Mouse (Mus musculus) layer of hippocampus, adult 18-20 months (tissue): ENCODE results near the gene Isy1. TPM values are rescaled to one million over a fixed set of nuclear protein-coding genes. Genes with fewer than 3 reads are reported as not detected.

Experiments used
- DNase-seq, 2 experiments: peaks; one replicate each; pipeline ENCODE4 v3.0.0; 2022; ENCODE audit warnings: low spot score in 2 of 2
- total RNA-seq, 2 experiments: library from RNA; stranded (reverse); gene quantifications; 2 replicates each; pipeline ENCODE4 v1.2.3; 2021

Gene Isy1
- total RNA-seq, 2 experiments from 2014 or later, result 24.1 to 25.0 TPM

DNA sequence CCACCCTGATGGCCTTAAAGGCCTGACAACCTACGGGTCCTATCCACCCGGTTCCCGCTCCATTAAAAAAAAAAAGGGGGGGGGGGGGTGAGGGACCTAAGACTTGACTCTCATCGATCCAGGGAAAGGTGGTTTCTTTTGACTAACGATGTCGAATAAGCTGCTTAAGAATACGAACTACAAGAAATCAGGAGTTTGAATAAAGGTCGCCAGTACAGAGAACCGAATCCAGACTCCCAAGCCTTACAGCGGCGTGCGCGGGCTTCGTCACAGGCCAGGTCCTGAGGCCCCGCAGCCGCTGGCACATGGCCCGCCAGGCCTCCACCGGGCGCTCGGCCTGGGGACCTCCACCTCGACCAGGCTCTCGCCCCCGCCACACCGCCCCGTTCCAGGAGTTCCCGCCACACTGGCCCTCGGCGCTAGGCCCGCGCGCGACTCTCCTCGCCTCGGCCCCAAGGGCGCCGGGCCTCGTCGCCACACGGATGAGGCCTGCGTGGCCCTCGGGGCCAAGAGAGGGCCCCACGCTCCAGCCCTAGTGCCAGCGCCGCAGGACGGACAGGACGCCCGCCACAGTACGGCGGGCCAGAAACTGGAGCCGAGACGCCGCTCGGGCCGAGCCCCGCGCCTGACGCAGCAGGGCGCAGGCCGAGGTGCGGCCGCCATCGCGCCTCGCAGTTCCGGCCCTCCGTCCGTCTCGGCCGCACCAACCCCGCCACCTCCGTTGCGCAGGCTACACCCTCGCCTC, 11.7 kb upstream of the Isy1 start:
- peak in 1 of 2 experiments; percentile 34 for DNase-seq

DNA sequence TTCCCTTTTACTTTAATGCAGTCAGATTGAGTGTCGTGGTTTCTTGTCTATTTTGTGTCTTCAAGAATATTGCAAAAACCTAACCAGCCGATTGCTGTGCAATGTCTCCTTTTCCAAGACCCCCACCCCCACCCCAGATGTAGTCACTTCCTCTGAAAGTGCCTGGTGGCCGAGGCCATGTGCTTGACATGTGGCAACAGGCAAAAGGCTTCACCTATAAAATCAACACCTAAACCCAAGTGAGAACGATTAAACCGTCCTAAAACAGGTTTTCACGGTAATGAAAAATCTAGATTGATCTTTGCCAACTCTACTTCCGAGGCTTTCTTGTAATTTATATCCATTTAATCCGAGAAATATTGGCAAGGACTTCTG, 11.2 kb upstream of the Isy1 start:
- no peak for DNase-seq

DNA sequence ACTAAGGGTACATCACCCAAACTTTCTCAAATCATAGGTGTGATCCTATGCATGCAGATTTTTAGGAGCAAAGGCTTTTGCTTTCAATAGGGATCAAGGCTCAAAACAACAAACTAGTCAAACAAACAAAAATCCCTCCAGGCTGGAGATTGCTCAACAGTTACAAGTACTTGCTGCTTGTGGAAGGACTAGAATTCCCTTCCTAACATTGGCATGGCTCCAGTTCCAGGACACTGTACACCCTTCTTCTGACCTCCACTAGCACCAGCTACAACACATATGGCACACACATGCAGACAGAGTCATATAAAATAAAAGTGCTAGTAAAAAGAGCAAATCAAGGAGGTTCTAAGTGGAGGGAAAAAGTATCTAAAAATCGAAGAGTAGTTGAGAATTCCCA, 8.2 kb upstream of the Isy1 start:
- no peak for DNase-seq

DNA sequence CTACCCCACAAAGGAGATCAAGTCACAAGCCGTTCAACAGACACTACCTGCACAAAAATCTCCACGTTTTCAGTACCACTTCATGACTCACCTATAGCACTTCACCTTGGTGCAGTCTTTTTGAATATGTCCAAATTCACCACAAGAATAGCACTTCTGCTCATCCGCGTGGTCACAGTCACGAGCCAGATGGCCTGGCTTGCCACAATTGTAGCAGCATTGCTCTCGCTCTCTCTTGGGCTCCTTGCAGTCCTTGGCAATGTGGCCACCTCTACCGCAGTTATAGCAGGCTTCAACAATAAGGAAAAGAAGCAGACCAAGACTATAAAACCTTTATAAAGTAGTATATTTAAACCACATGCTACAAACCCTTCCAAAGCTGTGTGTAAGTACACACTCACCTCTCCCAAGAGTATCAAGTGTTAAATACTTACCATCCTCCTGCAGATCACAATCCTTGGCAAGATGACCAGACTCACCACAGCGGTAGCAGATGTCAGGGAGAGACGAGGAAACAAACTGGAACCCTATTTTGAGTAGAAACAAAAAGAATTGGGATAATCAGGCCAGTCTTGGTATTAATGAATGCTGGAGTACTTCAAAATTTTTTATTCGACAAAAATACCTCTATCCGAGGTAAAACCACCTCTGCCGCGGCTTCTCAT, 6.6 kb upstream of the Isy1 start:
- no peak for DNase-seq

DNA sequence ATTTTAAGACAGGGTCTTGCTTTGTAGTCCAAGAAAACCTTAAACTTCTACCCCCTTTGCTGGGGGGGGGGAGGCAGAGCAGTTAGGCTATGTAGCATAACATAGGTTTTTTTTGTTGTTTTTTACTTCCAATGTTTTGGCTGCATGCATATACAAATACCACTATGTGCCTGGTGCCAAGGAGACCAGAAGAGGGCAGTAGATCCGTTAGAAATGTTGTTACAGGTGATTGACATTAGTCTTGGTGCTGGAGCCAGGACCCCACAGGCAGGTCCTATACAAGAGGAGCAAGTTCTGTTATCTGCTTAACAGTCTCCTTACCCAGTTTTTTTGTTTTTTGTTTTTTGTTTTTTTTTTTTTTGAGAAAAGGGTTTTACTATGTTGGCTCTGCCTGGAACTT, 3.7 kb upstream of the Isy1 start:
- no peak for DNase-seq

DNA sequence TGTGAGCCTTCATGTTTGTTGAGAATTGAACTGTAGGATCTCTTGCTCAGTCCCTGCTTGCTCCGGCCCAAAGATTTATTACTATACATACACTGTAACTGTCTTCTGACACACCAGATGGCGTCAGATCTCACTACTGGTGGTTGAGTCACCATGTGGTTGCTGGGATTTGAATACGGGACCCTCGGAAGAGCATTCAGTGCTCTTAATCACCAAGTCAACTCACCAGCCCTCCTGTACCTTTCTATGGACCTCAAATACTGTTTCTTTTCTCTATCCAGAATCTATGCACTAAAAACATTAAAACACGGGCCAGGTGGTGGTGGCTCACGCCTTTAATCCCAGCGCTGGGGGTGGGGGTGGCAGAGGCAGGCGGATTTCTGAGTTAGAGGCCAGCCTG, 3.0 kb upstream of the Isy1 start:
- no peak for DNase-seq

DNA sequence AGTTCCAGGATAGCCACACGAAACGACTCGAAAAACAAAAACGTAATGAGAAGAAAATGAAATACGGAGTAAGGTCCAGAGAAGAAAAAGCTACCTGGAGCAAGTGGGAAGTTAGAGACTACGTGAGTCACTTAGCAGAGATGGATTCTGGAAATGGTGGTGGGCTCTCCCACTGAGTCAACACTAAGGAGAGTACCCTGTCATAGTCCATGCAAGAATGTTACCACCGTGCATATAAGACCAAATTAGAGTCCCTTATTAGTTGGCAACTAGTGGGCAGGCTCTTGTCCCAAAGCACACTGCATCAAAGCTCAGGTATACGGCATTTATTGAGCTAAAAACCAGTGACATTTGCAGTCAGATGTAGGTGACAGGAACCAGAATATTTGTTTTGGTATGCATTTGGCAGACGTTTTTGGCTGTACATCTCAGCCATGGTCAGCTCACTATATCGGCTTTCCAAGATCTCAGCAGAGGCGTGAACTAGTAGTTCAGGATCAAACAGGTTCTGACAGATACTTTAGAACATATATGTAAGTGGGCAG, 1.3 kb upstream of the Isy1 start:
- no peak for DNase-seq

DNA sequence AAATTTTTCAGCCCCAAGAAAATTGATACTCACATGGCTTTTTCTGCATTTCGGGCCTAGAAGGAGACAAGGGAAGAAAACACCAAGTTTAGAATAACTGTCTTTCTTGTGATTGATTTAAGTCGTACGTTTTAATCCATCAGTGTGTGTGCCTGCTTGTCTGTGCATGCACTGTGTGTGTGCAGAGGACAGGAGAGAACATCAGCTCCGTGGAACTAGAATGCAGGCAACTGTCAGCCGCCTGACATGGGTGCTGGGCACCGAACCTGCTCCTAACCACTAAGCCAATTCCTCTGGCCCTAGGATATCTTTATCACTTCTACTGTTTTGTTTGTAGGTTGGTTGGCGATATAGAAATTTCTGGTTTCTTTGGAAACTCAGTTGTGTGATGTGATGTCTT, 2.9 kb downstream of the Isy1 start, which contains the start of gene Gm45140:
TSS of gene Gm45140 (minus strand) at position 101 of the 400 bp plus-strand sequence.
- no peak for DNase-seq

DNA sequence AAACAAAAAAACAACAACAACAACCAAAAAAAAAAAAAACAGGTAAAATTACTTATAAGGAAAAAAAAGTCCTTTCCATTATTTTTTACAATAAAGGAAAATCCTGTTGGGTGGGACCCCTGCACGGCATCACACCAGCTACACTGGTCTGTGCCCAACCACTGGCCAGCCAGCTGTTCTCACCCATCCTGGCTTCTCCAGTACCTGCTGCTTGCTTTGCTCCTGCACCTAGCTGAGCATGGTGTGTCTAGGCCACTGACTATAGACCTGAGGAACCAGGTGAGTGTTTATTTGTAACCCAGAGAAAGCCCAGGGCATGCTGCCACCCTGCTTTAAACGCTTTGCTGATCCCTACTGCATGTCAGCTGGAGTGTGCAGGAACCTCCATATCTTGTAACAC, 18.2 kb downstream of the Isy1 start:
- DNase-seq, result no peak

DNA sequence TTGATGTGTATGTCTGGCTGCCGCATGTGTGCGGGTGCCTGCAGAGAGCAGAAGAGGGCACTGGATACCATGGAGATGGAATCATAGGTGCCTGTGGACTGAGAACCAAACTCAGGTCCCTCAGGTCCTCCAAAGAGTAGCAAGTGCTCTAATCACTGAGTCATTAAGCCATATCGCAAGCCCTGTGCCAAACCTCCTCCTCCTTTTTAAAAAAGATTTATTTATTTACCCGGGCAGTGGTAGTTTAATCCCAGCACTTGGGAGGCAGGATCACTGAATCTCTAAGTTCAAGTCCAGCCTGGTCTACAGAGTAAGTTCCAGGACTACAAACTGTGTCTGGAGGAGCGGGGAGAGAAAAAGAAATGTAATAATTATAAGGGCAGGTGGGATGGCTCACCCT, 24.1 kb downstream of the Isy1 start:
- DNase-seq, result no peak

DNA sequence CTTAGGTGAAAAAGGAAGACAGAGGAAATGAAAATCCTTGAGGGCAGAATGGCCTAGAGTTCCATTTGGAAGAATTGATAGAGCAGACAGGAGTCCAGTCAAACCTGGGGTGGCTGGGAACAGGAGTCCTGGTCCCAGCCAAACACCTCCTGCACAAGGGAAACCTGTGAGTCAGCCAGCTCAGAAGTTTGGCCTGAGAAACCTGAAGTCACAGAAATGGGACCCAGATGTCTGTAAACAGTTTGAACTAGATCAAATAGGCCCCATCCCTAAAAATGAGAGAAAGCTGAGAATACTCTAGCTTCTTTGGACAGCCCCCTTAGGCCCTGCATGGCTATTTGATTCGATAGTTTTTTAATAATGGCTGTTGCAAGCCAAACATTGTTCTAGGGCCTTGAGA, 25.9 kb downstream of the Isy1 start:
- no peak for DNase-seq

DNA sequence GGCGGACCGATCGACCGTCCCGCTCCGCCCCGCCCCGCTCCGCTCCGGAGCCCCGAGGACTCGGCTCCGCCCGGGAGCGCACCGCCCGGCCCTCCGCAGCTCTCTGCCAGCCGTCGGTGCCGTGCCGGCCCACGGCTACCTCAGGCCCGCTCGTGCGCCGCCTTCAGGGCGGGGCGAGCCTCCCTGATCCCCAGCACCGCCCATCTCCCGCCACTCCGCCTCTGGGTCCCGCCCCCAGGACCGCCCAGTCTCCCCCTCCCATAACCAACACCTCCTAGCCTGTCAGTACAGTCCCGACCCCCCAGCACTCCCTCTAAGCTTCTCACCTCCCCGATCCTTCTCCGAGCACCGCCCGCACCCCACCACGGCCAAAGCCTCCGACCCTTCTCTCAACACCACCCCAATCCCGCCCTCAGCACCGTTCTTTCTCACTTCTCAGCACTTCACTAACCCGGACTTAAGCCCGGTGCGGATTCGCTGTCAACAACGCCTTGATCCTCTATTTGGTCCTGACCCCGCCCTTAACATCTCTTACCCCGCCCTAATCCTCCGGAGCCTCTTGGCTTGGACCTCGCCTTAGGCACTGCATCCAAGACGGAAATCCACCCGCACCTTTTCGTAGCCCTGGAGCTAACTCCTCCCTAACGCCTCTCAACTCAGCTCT, 26.8 kb downstream of the Isy1 start, which contains the start of gene Rab43:
TSS of gene Rab43 (minus strand) at position 490 of the 664 bp plus-strand sequence.
- peak; percentile 89 to 91 for DNase-seq

DNA sequence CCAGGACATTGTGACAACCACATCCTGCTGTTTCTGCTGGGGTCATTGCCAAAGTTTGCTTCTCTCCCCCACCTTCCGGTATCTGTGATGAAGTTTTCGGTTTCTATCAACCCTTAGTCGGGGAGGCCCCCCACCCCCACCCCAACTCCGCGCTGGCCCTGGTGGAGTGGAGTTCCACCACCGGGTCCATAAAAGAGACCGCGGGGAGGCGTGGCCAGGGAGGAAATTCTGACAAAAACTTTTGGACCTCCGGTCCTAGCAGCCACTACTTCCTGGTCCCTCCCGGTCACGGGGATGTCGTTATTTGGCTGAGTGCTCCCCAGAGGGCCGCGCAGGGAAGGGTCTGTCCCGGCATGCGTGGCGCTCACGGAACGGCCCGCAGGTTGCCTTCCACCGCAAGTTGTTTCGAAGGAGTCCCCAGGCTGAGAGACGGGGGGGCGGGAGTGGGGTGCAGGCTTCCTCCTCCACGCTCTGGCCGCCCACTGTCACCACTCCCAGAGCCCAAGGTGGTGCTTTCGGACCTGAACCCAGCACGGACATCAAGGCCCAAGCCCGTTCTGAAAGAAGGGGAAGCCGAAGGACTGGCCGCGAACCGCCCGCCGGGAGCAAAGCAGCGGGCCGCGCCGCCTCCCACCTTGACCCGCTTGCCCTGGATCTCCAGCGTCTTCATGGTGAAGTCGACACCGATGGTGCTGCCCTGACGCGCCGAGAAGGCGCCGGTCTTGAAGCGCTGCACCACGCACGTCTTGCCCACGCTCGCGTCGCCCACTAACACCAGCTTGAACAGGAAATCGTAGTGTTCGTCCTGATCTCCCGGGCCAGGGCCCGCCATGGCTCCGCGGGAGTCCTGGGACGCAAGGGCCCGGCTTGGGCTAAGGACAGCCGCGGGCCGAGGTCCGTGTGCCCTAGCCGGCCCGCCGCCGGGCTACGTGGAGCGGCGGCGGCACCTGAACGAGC, 27.6 kb downstream of the Isy1 start:
- DNase-seq, result peak; percentile 28 to 56

DNA sequence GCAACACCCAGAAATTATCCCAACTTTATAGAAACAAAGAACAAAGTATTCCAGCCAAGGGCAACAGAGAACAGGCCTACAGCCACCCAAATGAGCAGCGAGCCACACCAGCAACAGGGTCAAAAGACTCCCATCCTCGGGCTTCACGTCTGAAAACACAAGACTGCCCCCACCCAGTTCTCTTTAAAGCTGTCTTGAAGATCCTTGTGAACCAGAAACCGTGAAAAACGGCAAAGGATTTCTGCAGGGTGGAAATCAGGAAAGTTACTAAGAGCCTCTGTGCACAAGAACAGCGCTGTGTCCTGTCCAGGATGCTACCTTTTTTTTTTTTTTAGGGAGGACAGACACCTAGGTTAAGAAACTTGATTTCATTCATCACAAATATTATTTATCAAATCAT, 28.3 kb downstream of the Isy1 start:
- no peak for DNase-seq

DNA sequence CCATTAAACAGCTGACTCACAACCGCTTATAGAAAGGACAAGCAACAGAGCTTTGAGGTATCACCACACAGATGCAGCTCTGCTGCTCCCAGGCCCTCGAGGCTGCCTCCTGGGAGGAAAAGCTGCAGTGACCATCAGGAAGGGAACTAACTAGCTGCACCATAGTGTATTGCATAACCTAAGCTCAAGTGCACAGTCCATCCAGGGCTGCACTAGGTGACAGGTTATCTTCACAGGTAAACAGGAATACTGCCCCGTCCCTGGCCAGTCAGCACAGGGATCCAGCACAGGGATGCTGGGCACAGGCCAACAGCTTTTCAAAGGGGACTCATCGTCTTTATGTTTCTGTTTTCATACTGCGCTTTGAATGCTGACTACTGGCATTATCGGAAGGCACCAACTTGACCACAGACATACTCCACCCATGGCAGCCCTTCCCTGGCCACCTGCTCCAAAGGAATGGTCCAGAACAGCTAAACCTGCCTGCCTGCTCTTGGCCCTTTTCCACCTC, 28.9 kb downstream of the Isy1 start:
- no peak for DNase-seq

DNA sequence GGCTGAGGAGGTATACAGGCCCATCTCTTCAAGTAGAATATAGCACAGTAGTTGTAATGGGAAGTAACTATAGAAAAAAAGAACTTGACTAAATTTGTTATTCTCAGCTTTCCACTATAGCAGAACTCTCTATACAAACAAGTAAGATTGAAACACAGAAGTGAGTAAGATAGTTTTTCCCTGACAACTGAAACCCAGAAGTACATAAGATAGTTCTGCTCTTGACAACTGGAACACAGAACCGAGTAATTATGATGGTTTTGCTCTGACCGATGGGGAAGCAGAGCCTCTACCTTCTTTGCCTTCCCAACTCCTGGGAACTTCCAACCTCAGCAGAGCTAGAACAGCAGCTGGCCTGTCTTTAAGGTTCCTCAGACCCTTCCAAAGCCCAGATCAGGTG, 29.5 kb downstream of the Isy1 start:
- no peak for DNase-seq

DNA sequence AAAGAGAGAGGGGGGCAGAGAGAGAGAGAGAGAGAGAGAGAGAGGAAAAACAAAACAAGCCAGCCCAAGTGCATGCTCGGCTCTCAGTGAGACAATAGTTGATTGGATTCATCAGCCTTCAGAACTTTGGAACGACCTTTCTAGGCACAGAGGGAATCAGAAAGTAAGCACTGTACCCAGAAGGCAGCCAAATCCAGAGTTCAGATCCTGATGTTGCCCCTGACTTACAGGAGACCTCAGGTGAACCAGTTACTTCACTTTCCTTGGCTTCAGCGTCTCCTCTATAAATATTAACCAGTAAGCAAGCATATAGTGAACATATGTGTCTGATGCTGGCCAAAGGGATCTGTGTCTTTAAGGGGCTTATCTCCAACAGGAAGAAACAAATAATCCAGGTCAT, 30.1 kb downstream of the Isy1 start:
- DNase-seq, result no peak

DNA sequence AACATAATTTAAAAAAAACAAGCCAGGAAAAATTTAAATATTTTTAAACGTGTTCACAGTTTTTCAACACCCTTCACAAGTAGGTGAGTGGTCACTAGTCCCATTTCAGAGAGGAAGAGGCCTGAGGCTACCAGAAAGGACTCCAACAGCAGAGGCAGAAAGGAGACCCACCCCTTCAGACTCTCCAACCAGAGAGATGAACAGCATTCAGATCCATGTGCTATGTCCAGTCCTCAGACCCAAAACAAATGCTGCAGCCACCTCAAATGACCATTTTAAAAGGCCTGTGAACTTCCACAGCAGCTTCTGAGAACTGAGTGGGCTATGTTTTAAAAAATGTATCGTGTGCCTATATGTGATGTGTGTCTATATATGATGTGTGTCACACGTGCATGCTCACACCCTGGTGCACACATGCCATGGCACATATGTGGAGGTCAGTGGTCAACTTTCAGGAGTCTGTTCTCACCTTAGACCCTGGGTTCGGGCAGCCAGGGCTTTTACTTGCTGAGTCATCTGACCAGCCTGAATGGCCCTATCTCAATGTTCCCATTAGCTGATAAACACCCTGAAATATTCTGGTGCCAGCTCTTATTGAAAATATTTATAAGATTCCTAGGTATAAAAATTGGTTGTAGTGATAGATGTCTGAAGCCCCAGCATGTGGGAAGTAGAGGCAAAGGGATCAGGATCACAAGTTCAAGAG, 30.7 kb downstream of the Isy1 start:
- DNase-seq, result no peak

DNA sequence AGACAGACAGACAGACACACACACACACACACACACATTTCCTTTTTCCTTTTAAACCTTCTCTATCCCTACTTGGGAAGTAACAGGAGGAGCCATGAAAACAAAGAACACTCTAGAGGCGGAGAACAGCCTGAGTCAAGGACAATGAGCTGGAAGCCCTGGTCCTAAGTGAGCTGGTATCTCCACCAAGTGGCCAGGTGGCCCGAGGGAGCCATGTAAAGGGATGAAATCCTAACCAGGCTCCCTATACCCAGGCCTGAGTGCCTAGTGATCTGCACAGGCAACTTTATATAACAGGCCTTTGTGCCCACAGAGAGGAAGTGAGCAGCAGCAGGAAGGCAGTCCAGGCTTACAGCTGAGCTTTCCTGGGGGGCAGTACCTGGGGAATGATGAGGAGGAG, 31.7 kb downstream of the Isy1 start:
- DNase-seq, result no peak

DNA sequence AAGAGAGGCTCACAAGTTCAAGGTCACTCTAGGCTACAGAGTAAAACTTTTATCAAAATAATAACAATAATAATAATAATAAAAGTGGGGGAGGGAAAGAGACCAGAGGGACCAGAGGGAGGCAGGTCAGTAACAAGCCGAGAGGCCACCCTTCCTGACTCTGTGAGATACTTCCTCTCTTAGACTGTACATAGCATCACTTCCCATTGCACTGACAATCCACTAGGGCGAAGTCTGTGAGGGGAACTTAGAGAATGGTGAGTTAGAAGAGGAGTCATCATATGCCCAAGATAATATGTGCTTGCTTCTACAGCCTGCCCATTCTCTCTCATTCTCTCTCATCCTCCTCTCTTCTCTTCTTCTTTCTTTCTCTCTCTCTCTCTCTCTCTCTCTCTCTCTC, 32.6 kb downstream of the Isy1 start:
- no peak for DNase-seq
